Mouse (Mus musculus) limb, embryonic 14.5 days (tissue): ENCODE measurements around the gene Il1rapl1. TPM values are rescaled to one million over a fixed set of nuclear protein-coding genes. Genes with fewer than 3 reads are reported as not detected.
"Not testable (repeated sequence)": the region's sequence is repeated elsewhere in the genome, so short reads cannot be mapped to it uniquely, and the experiment has no call there.

Source experiments
- ATAC-seq: fragments of 200-750 bp; cut with Nextera tagmentation; 2 replicates; pipeline ENCODE4 v1.8.0; 2017; ENCODE audit warnings: low read depth, moderate number of reproducible peaks, moderate TSS enrichment; ENCODE audit not compliant: low FRiP score
- DNase-seq: peaks from one replicate; pipeline ENCODE4 v3.0.0-alpha.2; 2015; ENCODE audit warnings: low spot score
- H3K27ac ChIP-seq: fragments of 300-500 bp; sonication (generic); replicated peaks from 2 replicates; pipeline ENCODE4 v1.5.1; 2014; ENCODE audit warnings: low read depth, mild to moderate bottlenecking, low read length, moderate library complexity, mixed read lengths
- H3K27me3 ChIP-seq: fragments of 300-500 bp; sonication (generic); 2 replicates; pipeline ENCODE4 v1.6.1; 2014; ENCODE audit warnings: low read length, mixed read lengths; ENCODE audit not compliant: control insufficient read depth, insufficient read depth
- H3K36me3 ChIP-seq: fragments of 300-500 bp; sonication (generic); 2 replicates; pipeline ENCODE4 v1.6.1; 2014; ENCODE audit warnings: mild to moderate bottlenecking, low read length, moderate library complexity, mixed read lengths; ENCODE audit not compliant: control insufficient read depth, insufficient read depth
- H3K4me1 ChIP-seq: fragments of 300-500 bp; sonication (generic); 2 replicates; pipeline ENCODE4 v1.6.1; 2014; ENCODE audit warnings: antibody characterized with exemption, low read length, mixed read lengths; ENCODE audit not compliant: control insufficient read depth, insufficient read depth
- H3K4me2 ChIP-seq: fragments of 300-500 bp; sonication (generic); replicated peaks from 2 replicates; pipeline ENCODE4 v1.6.1; 2014; ENCODE audit warnings: low read depth, mild to moderate bottlenecking, low read length, moderate library complexity; ENCODE audit not compliant: severe bottlenecking
- H3K4me3 ChIP-seq: fragments of 300-500 bp; sonication (generic); replicated peaks from 2 replicates; pipeline ENCODE4 v1.5.1; 2014; ENCODE audit warnings: low read length
- H3K9ac ChIP-seq: fragments of 300-500 bp; sonication (generic); 2 replicates; pipeline ENCODE4 v1.6.1; 2014; ENCODE audit warnings: mild to moderate bottlenecking, low read depth, low read length, moderate library complexity; ENCODE audit not compliant: severe bottlenecking
- H3K9me3 ChIP-seq: fragments of 300-500 bp; sonication (generic); 2 replicates; pipeline ENCODE4 v1.6.1; 2016; ENCODE audit warnings: low read length; ENCODE audit not compliant: control insufficient read depth
- POLR2A ChIP-seq: fragments of 200-500 bp; IDR thresholded peaks from 2 replicates; pipeline ENCODE4 v1.8.0; 2012; ENCODE audit warnings: inconsistent platforms, mild to moderate bottlenecking, moderate library complexity, borderline replicate concordance; ENCODE audit not compliant: insufficient read depth, insufficient read length; ENCODE audit errors: extremely low read depth
- WGBS: fragments of 180-500 bp; shearing (Covaris S2); extraction: QIAGEN DNeasy Blood & Tissue Kit; methylation state at CpG from one replicate; pipeline ENCODE4 v1.1.7; 2014; 5-methylcytosine and 5-hydroxymethylcytosine counted together
- polyA plus RNA-seq, 2 experiments: library from polyadenylated mRNA; depleted of rRNA in 1 of 2; stranded (reverse) in 1 of 2; unstranded in 1 of 2; fragments of >200 nt; fragmentation: Nextera tagmentation in 1 of 2; extraction: Ambion mirVana in 1 of 2; gene quantifications; 2 replicates each; pipeline versions ENCODE4 v1.2.1 to v1.2.3; 2012 to 2014

Gene Il1rapl1
- polyA plus RNA-seq, 2 experiments: 0.14 to 0.48 TPM

GRCm38 (mm10) chrX:87663856-87664255 is 451.6 kb downstream of the Il1rapl1 start:
- H3K4me1 ChIP-seq: no peaks in the 10 kb centered on the region
- 82% methylated on average over 1 of the region's 1 CpGs for WGBS
- ATAC-seq (no peak), DNase-seq (no peak)
- no peak overlapping the region for H3K4me3 ChIP-seq
- H3K4me2 ChIP-seq: no peak overlapping the region
- H3K36me3 ChIP-seq: no peaks in the 10 kb centered on the region
- no peaks in the 10 kb centered on the region for H3K27me3 ChIP-seq
- H3K9me3 ChIP-seq: no peaks in the 10 kb centered on the region
- no peak overlapping the region for H3K9ac ChIP-seq
- no peak overlapping the region for H3K27ac ChIP-seq
- no peak for TF ChIP-seq POLR2A

GRCm38 (mm10) chrX:87655644-87656043 is 459.8 kb downstream of the Il1rapl1 start:
- Histone ChIP-seq H3K4me2 (no peak overlapping the region), H3K27ac (no peak overlapping the region), H3K9ac (no peak overlapping the region), H3K9me3 (no peaks in the 10 kb centered on the region), H3K36me3 (no peaks in the 10 kb centered on the region), H3K4me1 (no peaks in the 10 kb centered on the region), H3K27me3 (no peaks in the 10 kb centered on the region), H3K4me3 (no peak overlapping the region)
- TF ChIP-seq POLR2A: no peak
- DNase-seq (peak; percentile 10), ATAC-seq (no peak)
- WGBS: 38% methylated on average over 2 of the region's 2 CpGs

GRCm38 (mm10) chrX:87600914-87601313 is 514.5 kb downstream of the Il1rapl1 start:
- DNase-seq: no peak
- no peaks in the 10 kb centered on the region for H3K4me1 ChIP-seq
- H3K36me3 ChIP-seq: no peaks in the 10 kb centered on the region
- no peak overlapping the region for H3K4me3 ChIP-seq
- H3K27ac ChIP-seq: no peak overlapping the region
- no peak overlapping the region for H3K9ac ChIP-seq
- no peak overlapping the region for H3K4me2 ChIP-seq
- no peaks in the 10 kb centered on the region for H3K9me3 ChIP-seq
- TF ChIP-seq POLR2A: no peak
- no peaks in the 10 kb centered on the region for H3K27me3 ChIP-seq
- no peak for ATAC-seq

- Histone ChIP-seq H3K27me3 (no peaks in the 10 kb centered on the region), H3K4me1 (no peaks in the 10 kb centered on the region), H3K9ac (no peak overlapping the region), H3K27ac (no peak overlapping the region), H3K4me2 (no peak overlapping the region), H3K4me3 (no peak overlapping the region), H3K36me3 (no peaks in the 10 kb centered on the region), H3K9me3 (no peaks in the 10 kb centered on the region)
- ATAC-seq: no peak
- no peak for TF ChIP-seq POLR2A
- DNase-seq: no peak
Observed at GRCm38 (mm10) chrX:87507997-87508396, 607.4 kb downstream of the Il1rapl1 start.

DNA sequence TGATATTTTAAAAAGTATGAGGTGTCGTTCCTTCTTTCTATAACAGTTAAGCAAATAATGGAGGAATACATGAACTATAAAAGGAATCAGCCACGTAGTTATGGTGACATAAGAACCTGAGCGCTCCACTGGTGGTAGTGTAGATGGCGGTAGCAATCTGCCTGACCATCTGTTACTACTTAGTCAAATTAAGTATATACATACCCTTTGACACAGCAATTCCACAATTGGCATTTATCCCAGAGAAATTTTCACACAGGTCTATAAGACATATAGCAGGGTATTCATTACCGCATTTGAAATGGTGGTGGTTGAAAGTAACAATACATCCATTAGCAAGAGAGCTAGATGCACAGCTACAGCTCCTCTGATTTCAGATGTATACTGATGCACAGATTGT is 612.8 kb downstream of the Il1rapl1 start:
- Histone ChIP-seq H3K36me3 (no peaks in the 10 kb centered on the region), H3K27ac (no peak overlapping the region), H3K4me1 (no peaks in the 10 kb centered on the region), H3K9me3 (no peaks in the 10 kb centered on the region), H3K27me3 (no peaks in the 10 kb centered on the region), H3K4me2 (no peak overlapping the region), H3K9ac (no peak overlapping the region), H3K4me3 (no peak overlapping the region)
- WGBS: 67% methylated on average over 5 of the region's 5 CpGs
- DNase-seq: no peak
- no peak for ATAC-seq
- TF ChIP-seq POLR2A: no peak

GRCm38 (mm10) chrX:87483416-87483815 is 632.0 kb downstream of the Il1rapl1 start:
- WGBS: 80% methylated on average over 1 of the region's 1 CpGs
- Histone ChIP-seq H3K27ac (no peak overlapping the region), H3K9ac (no peak overlapping the region), H3K4me3 (no peak overlapping the region), H3K9me3 (no peaks in the 10 kb centered on the region), H3K4me2 (no peak overlapping the region), H3K27me3 (no peaks in the 10 kb centered on the region), H3K4me1 (no peaks in the 10 kb centered on the region), H3K36me3 (no peaks in the 10 kb centered on the region)
- DNase-seq: no peak
- no peak for TF ChIP-seq POLR2A
- ATAC-seq: no peak

DNA sequence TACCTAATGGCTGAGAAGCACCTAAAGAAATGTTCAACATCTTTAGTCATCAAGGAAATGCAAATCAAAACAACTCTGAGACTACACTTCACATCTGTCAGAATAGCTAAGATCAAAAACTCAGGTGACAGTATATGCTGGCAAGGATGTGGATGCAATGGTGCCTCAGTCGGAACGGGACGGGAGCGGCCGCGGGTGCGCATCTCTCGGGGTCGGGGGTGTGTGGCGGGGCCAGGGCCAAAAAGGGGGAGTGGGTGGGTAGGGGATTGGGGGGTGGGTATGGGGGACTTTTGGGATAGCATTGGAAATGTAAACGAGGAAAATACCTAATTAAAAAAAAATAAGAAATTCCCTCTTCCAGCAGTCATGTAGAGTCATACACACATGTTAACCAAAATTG is 877.3 kb downstream of the Il1rapl1 start:
- ATAC-seq: peak; percentile 77; the same call in 1 of the 2 replicates

More for the DNA sequence above, 877.3 kb downstream of the Il1rapl1 start:
- H3K4me1 ChIP-seq, H3K36me3 ChIP-seq, H3K4me3 ChIP-seq, H3K27ac ChIP-seq, H3K9ac ChIP-seq, H3K4me2 ChIP-seq, H3K9me3 ChIP-seq, H3K27me3 ChIP-seq: not testable (repeated sequence)
- DNase-seq: peak; percentile 69
- WGBS: 78% methylated on average over 11 of the region's 11 CpGs
